Mouse (Mus musculus) midbrain, postnatal 0 days (tissue): Measurements from ENCODE around the gene Gstp1. TPM values are rescaled to one million over a fixed set of nuclear protein-coding genes. Genes with fewer than 3 reads are reported as not detected.

ENCODE experiments used
- ATAC-seq: fragments of 200-750 bp; cut with Nextera tagmentation; 2 replicates; pipeline ENCODE4 v1.8.0; 2017; ENCODE audit warnings: moderate number of reproducible peaks, mild to moderate bottlenecking, moderate TSS enrichment, moderate library complexity; ENCODE audit not compliant: low FRiP score
- DNase-seq: peaks from one replicate; pipeline ENCODE4 v3.0.0-alpha.2; 2015; ENCODE audit warnings: low spot score
- H3K27ac ChIP-seq: fragments of 300-500 bp; sonication (generic); 2 replicates; pipeline ENCODE4 v1.5.1; 2014; ENCODE audit warnings: low read depth, mild to moderate bottlenecking, low read length, mixed read lengths
- H3K27me3 ChIP-seq: fragments of 300-500 bp; sonication (generic); 2 replicates; pipeline ENCODE4 v1.6.1; 2014; ENCODE audit warnings: low read length, control low read depth, mixed read lengths; ENCODE audit not compliant: insufficient read depth
- H3K36me3 ChIP-seq: fragments of 300-500 bp; sonication (generic); 2 replicates; pipeline ENCODE4 v1.6.1; 2014; ENCODE audit warnings: low read length, control low read depth, mixed read lengths; ENCODE audit not compliant: insufficient read depth
- H3K4me1 ChIP-seq: fragments of 300-500 bp; sonication (generic); 2 replicates; pipeline ENCODE4 v1.6.1; 2014; ENCODE audit warnings: mild to moderate bottlenecking, control low read depth, antibody characterized with exemption, low read length, mixed read lengths; ENCODE audit not compliant: insufficient read depth
- H3K4me2 ChIP-seq: fragments of 300-500 bp; sonication (generic); 2 replicates; pipeline ENCODE4 v1.6.1; 2014; ENCODE audit warnings: low read depth, mild to moderate bottlenecking, low read length, mixed read lengths; ENCODE audit not compliant: poor library complexity, severe bottlenecking
- H3K4me3 ChIP-seq: fragments of 300-500 bp; sonication (generic); 2 replicates; pipeline ENCODE4 v1.5.1; 2014; ENCODE audit warnings: low read depth, mild to moderate bottlenecking, low read length, moderate library complexity
- H3K9ac ChIP-seq: fragments of 300-500 bp; sonication (generic); replicated peaks from 2 replicates; pipeline ENCODE4 v1.6.1; 2014; ENCODE audit warnings: mild to moderate bottlenecking, low read length, moderate library complexity, mixed read lengths; ENCODE audit not compliant: poor library complexity, severe bottlenecking
- H3K9me3 ChIP-seq: fragments of 300-500 bp; sonication (generic); 2 replicates; pipeline ENCODE4 v1.6.1; 2016; ENCODE audit warnings: low read length, control low read depth
- CTCF ChIP-seq: IDR thresholded peaks from 2 replicates; pipeline ENCODE4 v1.5.1; 2016; ENCODE audit warnings: antibody characterized with exemption, mild to moderate bottlenecking
- WGBS: fragments of 180-500 bp; shearing (Covaris S2); extraction: QIAGEN DNeasy Blood & Tissue Kit; methylation state at CpG from one replicate; pipeline ENCODE4 v1.1.7; 2014; 5-methylcytosine and 5-hydroxymethylcytosine counted together
- polyA plus RNA-seq: library from polyadenylated mRNA; unstranded; fragments of >200 nt; fragmentation: Nextera tagmentation; extraction: Ambion mirVana; gene quantifications from 2 replicates; pipeline ENCODE4 v1.2.1, GENCODE M21; 2015
- total RNA-seq: library from RNA; depleted of rRNA; stranded (reverse); fragments of >200 nt; gene quantifications from 2 replicates; pipeline ENCODE4 v1.2.3, GENCODE M21; 2014

The Gstp1 gene
- total and polyA plus RNA-seq, 2 experiments from 2014 or later: 350 to 665 TPM

- Histone ChIP-seq H3K4me1 (no peaks in the 10 kb centered on the region), H3K4me2 (no peak overlapping the region), H3K9ac (no peak overlapping the region), H3K36me3 (no peaks in the 10 kb centered on the region), H3K9me3 (no peaks in the 10 kb centered on the region), H3K27ac (no peak overlapping the region), H3K4me3 (no peak overlapping the region), H3K27me3 (no peaks in the 10 kb centered on the region)
- peak; percentile 93 for DNase-seq
- 28% methylated on average over 18 of the region's 18 CpGs for WGBS
- ATAC-seq: peak; percentile 80
- peak; percentile 81 for TF ChIP-seq CTCF
These were observed 18.8 kb downstream of the Gstp1 start for GRCm38 (mm10) chr19:4018743-4019583.

- Histone ChIP-seq H3K4me2 (no peak overlapping the region), H3K4me1 (no peaks in the 10 kb centered on the region), H3K27ac (no peak overlapping the region), H3K9ac (no peak overlapping the region), H3K4me3 (no peak overlapping the region), H3K36me3 (no peaks in the 10 kb centered on the region), H3K27me3 (no peaks in the 10 kb centered on the region), H3K9me3 (no peaks in the 10 kb centered on the region)
- ATAC-seq: no peak
- 67% methylated on average over 10 of the region's 10 CpGs for WGBS
- no peak for DNase-seq
- TF ChIP-seq CTCF: no peak
These were observed 19.7 kb downstream of the Gstp1 start for GRCm38 (mm10) chr19:4017921-4018587.

- H3K36me3 ChIP-seq: no peaks in the 10 kb centered on the region
- no peak overlapping the region for H3K4me3 ChIP-seq
- no peak overlapping the region for H3K9ac ChIP-seq
- no peaks in the 10 kb centered on the region for H3K9me3 ChIP-seq
- DNase-seq (no peak), ATAC-seq (no peak)
- H3K4me1 ChIP-seq: peaks cover 5% of the 10 kb centered on the region; the same call in 1 of the 2 replicates
- 67% methylated on average over 5 of the region's 5 CpGs for WGBS
- H3K27me3 ChIP-seq: no peaks in the 10 kb centered on the region
- H3K4me2 ChIP-seq: no peak overlapping the region
- TF ChIP-seq CTCF: no peak
- H3K27ac ChIP-seq: no peak overlapping the region
These were observed 22.1 kb downstream of the Gstp1 start for GRCm38 (mm10) chr19:4015635-4016034.

- TF ChIP-seq CTCF: no peak
- H3K27ac ChIP-seq: no peak overlapping the region
- no peak overlapping the region for H3K4me3 ChIP-seq
- H3K27me3 ChIP-seq: no peaks in the 10 kb centered on the region
- no peak for DNase-seq
- H3K4me2 ChIP-seq: no peak overlapping the region
- peaks cover 2% of the 10 kb centered on the region; the same call in 1 of the 2 replicates for H3K36me3 ChIP-seq
- H3K4me1 ChIP-seq: peaks cover 5% of the 10 kb centered on the region; the same call in 1 of the 2 replicates
- H3K9me3 ChIP-seq: no peaks in the 10 kb centered on the region
- ATAC-seq: no peak
- no peak overlapping the region; the same call in 1 of the 2 replicates for H3K9ac ChIP-seq
These were observed 23.0 kb downstream of the Gstp1 start for GRCm38 (mm10) chr19:4014802-4015201.

- TF ChIP-seq CTCF: no peak
- peak overlapping the region; percentile 81 for H3K4me3 ChIP-seq
- H3K9ac ChIP-seq: no peak overlapping the region
- peaks cover 5% of the 10 kb centered on the region; the same call in 1 of the 2 replicates for H3K4me1 ChIP-seq
- whole genome bisulfite sequencing: 26% methylated on average over 9 of the region's 9 CpGs
- DNase-seq (no peak), ATAC-seq (no peak)
- peak overlapping the region; percentile 56 for H3K4me2 ChIP-seq
- H3K27me3 ChIP-seq: no peaks in the 10 kb centered on the region
- no peak overlapping the region for H3K27ac ChIP-seq
- H3K9me3 ChIP-seq: no peaks in the 10 kb centered on the region
- H3K36me3 ChIP-seq: peaks cover 18% of the 10 kb centered on the region
These were observed 24.7 kb downstream of the Gstp1 start for GRCm38 (mm10) chr19:4013066-4013465.
